Mouse (Mus musculus): ENCODE measurements around the gene Tmem198. TPM values are rescaled to one million over a fixed set of nuclear protein-coding genes. Genes with fewer than 3 reads are reported as not detected.

Tmem198 gene
- 0.98 and 1.6 TPM in 2 replicates for polyA plus RNA-seq (2014; fragmentation: Nextera tagmentation; extraction: Ambion mirVana)

GRCm38 (mm10) chr1:75478916-75479634 lies at the start of gene Tmem198, which contains the start of gene Chpf:
Gene Tmem198 (plus strand): TSS chr1:75479532.
Gene Chpf (minus strand): TSS chr1:75479307.
- DNase-seq (ENCODE audit: low spot score) (peak; percentile 99), ATAC-seq (replicated peaks; ENCODE audit: insufficient number of reproducible peaks, low FRiP score, low TSS enrichment, low read depth) (peak; percentile 87)
- under 1% methylated on average over 74 of the region's 76 CpGs for WGBS

GRCm38 (mm10) chr1:75435475-75436328 lies 43.6 kb upstream of the Tmem198 start, which contains the start of gene Gmppa:
Gene Gmppa (plus strand): TSS chr1:75435930.
- DNase-seq (ENCODE audit: low spot score) (peak; percentile 95), ATAC-seq (replicated peaks; ENCODE audit: insufficient number of reproducible peaks, low FRiP score, low TSS enrichment, low read depth) (peak; percentile 80)
- WGBS: 5% methylated on average over 28 of the region's 28 CpGs
- H3K9me3 ChIP-seq (replicated peaks; ENCODE audit: control insufficient read depth, low read length): no peaks in the 10 kb centered on the region
- peak within 1 kb of the TSS; percentile 36 for H3K4me2 ChIP-seq (ENCODE audit: low read depth, low read length)
- peak within 1 kb of the TSS; percentile 52 for H3K4me3 ChIP-seq (ENCODE audit: low read depth, low read length)
- peaks cover 4% of the 10 kb centered on the region; the same call in 1 of the 2 replicates for H3K4me1 ChIP-seq (ENCODE audit: control insufficient read depth, insufficient read depth, low read length)
- H3K36me3 ChIP-seq (replicated peaks; ENCODE audit: control insufficient read depth, insufficient read depth, low read depth, low read length): no peaks in the 10 kb centered on the region
- H3K9ac ChIP-seq (replicated peaks; ENCODE audit: low read length): peak within 1 kb of the TSS; percentile 67
- no peaks in the 10 kb centered on the region for H3K27me3 ChIP-seq (ENCODE audit: control insufficient read depth, insufficient read depth, low read length)
- no peak within 1 kb of the TSS for H3K27ac ChIP-seq (replicated peaks; ENCODE audit: low read depth, low read length)

More at GRCm38 (mm10) chr1:75478916-75479634, at the start of gene Tmem198, which contains the start of gene Chpf:
- Histone ChIP-seq H3K9me3 (replicated peaks; ENCODE audit: control insufficient read depth, low read length) (no peaks in the 10 kb centered on the region), H3K4me3 (ENCODE audit: low read depth, low read length) (peak within 1 kb of the TSS; percentile 76), H3K27ac (replicated peaks; ENCODE audit: low read depth, low read length) (peak within 1 kb of the TSS; percentile 56), H3K36me3 (replicated peaks; ENCODE audit: control insufficient read depth, insufficient read depth, low read depth, low read length) (peaks cover 14% of the 10 kb centered on the region), H3K4me2 (ENCODE audit: low read depth, low read length) (peak within 1 kb of the TSS; percentile 91), H3K9ac (replicated peaks; ENCODE audit: low read length) (peak within 1 kb of the TSS; percentile 70), H3K4me1 (ENCODE audit: control insufficient read depth, insufficient read depth, low read length) (peaks cover 5% of the 10 kb centered on the region; the same call in 1 of the 2 replicates), H3K27me3 (ENCODE audit: control insufficient read depth, insufficient read depth, low read length) (peaks cover 11% of the 10 kb centered on the region; the same call in 1 of the 2 replicates)

GRCm38 (mm10) chr1:75438782-75439181 lies 40.5 kb upstream of the Tmem198 start:
- H3K4me1 ChIP-seq (ENCODE audit: control insufficient read depth, insufficient read depth, low read length): peaks cover 11% of the 10 kb centered on the region
- DNase-seq (ENCODE audit: low spot score) (no peak), ATAC-seq (replicated peaks; ENCODE audit: insufficient number of reproducible peaks, low FRiP score, low TSS enrichment, low read depth) (no peak)
- 83% methylated on average over 8 of the region's 9 CpGs for WGBS
- no peak overlapping the region for H3K27ac ChIP-seq (replicated peaks; ENCODE audit: low read depth, low read length)
- H3K36me3 ChIP-seq (replicated peaks; ENCODE audit: control insufficient read depth, insufficient read depth, low read depth, low read length): no peaks in the 10 kb centered on the region
- no peak overlapping the region for H3K9ac ChIP-seq (replicated peaks; ENCODE audit: low read length)
- no peak overlapping the region for H3K4me3 ChIP-seq (ENCODE audit: low read depth, low read length)
- H3K27me3 ChIP-seq (ENCODE audit: control insufficient read depth, insufficient read depth, low read length): no peaks in the 10 kb centered on the region
- no peaks in the 10 kb centered on the region for H3K9me3 ChIP-seq (replicated peaks; ENCODE audit: control insufficient read depth, low read length)
- no peak overlapping the region for H3K4me2 ChIP-seq (ENCODE audit: low read depth, low read length)

- Histone ChIP-seq H3K27ac (replicated peaks; ENCODE audit: low read depth, low read length) (no peak overlapping the region), H3K4me1 (ENCODE audit: control insufficient read depth, insufficient read depth, low read length) (peaks cover 15% of the 10 kb centered on the region), H3K4me3 (ENCODE audit: low read depth, low read length) (no peak overlapping the region), H3K4me2 (ENCODE audit: low read depth, low read length) (no peak overlapping the region), H3K9ac (replicated peaks; ENCODE audit: low read length) (no peak overlapping the region), H3K36me3 (replicated peaks; ENCODE audit: control insufficient read depth, insufficient read depth, low read depth, low read length) (no peaks in the 10 kb centered on the region), H3K9me3 (replicated peaks; ENCODE audit: control insufficient read depth, low read length) (no peaks in the 10 kb centered on the region), H3K27me3 (ENCODE audit: control insufficient read depth, insufficient read depth, low read length) (no peaks in the 10 kb centered on the region)
- 96% methylated on average over 7 of the region's 7 CpGs for WGBS
- ATAC-seq (replicated peaks; ENCODE audit: insufficient number of reproducible peaks, low FRiP score, low TSS enrichment, low read depth) (no peak), DNase-seq (ENCODE audit: low spot score) (no peak)
Observed at GRCm38 (mm10) chr1:75440661-75441060, 38.7 kb upstream of the Tmem198 start.

- DNase-seq (ENCODE audit: low spot score): no peak
- Histone ChIP-seq H3K36me3 (replicated peaks; ENCODE audit: control insufficient read depth, insufficient read depth, low read depth, low read length) (no peaks in the 10 kb centered on the region), H3K27me3 (ENCODE audit: control insufficient read depth, insufficient read depth, low read length) (no peaks in the 10 kb centered on the region), H3K4me3 (ENCODE audit: low read depth, low read length) (no peak overlapping the region), H3K9ac (replicated peaks; ENCODE audit: low read length) (no peak overlapping the region), H3K9me3 (replicated peaks; ENCODE audit: control insufficient read depth, low read length) (no peaks in the 10 kb centered on the region), H3K4me2 (ENCODE audit: low read depth, low read length) (no peak overlapping the region), H3K4me1 (ENCODE audit: control insufficient read depth, insufficient read depth, low read length) (peaks cover 15% of the 10 kb centered on the region), H3K27ac (replicated peaks; ENCODE audit: low read depth, low read length) (no peak overlapping the region)
- 83% methylated on average over 15 of the region's 15 CpGs for WGBS
- ATAC-seq (replicated peaks; ENCODE audit: insufficient number of reproducible peaks, low FRiP score, low TSS enrichment, low read depth): no peak
Observed at GRCm38 (mm10) chr1:75441471-75441996, 37.8 kb upstream of the Tmem198 start.

GRCm38 (mm10) chr1:75442171-75442570 lies 37.2 kb upstream of the Tmem198 start:
- Histone ChIP-seq H3K36me3 (replicated peaks; ENCODE audit: control insufficient read depth, insufficient read depth, low read depth, low read length) (no peaks in the 10 kb centered on the region), H3K9ac (replicated peaks; ENCODE audit: low read length) (no peak overlapping the region), H3K4me1 (ENCODE audit: control insufficient read depth, insufficient read depth, low read length) (peaks cover 14% of the 10 kb centered on the region), H3K27ac (replicated peaks; ENCODE audit: low read depth, low read length) (no peak overlapping the region), H3K4me2 (ENCODE audit: low read depth, low read length) (no peak overlapping the region), H3K9me3 (replicated peaks; ENCODE audit: control insufficient read depth, low read length) (no peaks in the 10 kb centered on the region), H3K4me3 (ENCODE audit: low read depth, low read length) (no peak overlapping the region), H3K27me3 (ENCODE audit: control insufficient read depth, insufficient read depth, low read length) (no peaks in the 10 kb centered on the region)
- 82% methylated on average over 9 of the region's 9 CpGs for whole genome bisulfite sequencing
- DNase-seq (ENCODE audit: low spot score) (no peak), ATAC-seq (replicated peaks; ENCODE audit: insufficient number of reproducible peaks, low FRiP score, low TSS enrichment, low read depth) (no peak)

- 42% methylated on average over 8 of the region's 8 CpGs for WGBS
- Histone ChIP-seq H3K9ac (replicated peaks; ENCODE audit: low read length) (no peak overlapping the region), H3K4me1 (ENCODE audit: control insufficient read depth, insufficient read depth, low read length) (peaks cover 18% of the 10 kb centered on the region), H3K4me3 (ENCODE audit: low read depth, low read length) (no peak overlapping the region), H3K27me3 (ENCODE audit: control insufficient read depth, insufficient read depth, low read length) (no peaks in the 10 kb centered on the region), H3K4me2 (ENCODE audit: low read depth, low read length) (no peak overlapping the region), H3K27ac (replicated peaks; ENCODE audit: low read depth, low read length) (no peak overlapping the region), H3K36me3 (replicated peaks; ENCODE audit: control insufficient read depth, insufficient read depth, low read depth, low read length) (no peaks in the 10 kb centered on the region), H3K9me3 (replicated peaks; ENCODE audit: control insufficient read depth, low read length) (no peaks in the 10 kb centered on the region)
- ATAC-seq (replicated peaks; ENCODE audit: insufficient number of reproducible peaks, low FRiP score, low TSS enrichment, low read depth) (no peak), DNase-seq (ENCODE audit: low spot score) (no peak)
Observed at GRCm38 (mm10) chr1:75442811-75443210, 36.5 kb upstream of the Tmem198 start.

Data from embryonic facial prominence, embryonic 11.5 days (tissue).